Mouse (Mus musculus): ENCODE results near the gene Jam3. TPM values are rescaled to one million over a fixed set of nuclear protein-coding genes. Genes with fewer than 3 reads are reported as not detected.

Gene Jam3
- polyA plus RNA-seq, 1 experiment from 2014 or later, result 68.9 TPM

GRCm38 (mm10) chr9:27086256-27086655, 69.0 kb downstream of the Jam3 start:
- Histone ChIP-seq H3K4me3 (ENCODE audit: low read depth, low read length) (no peak overlapping the region), H3K4me2 (no peak overlapping the region), H3K36me3 (ENCODE audit: insufficient read depth) (peaks cover 95% of the 10 kb centered on the region), H3K9ac (no peak overlapping the region), H3K9me3 (ENCODE audit: low read depth, low read length) (no peaks in the 10 kb centered on the region), H3K27me3 (ENCODE audit: insufficient read depth, low read length) (no peaks in the 10 kb centered on the region), H3K27ac (ENCODE audit: low read depth) (no peak overlapping the region), H3K4me1 (ENCODE audit: insufficient read depth) (no peaks in the 10 kb centered on the region)
- DNase-seq (no peak), ATAC-seq (ENCODE audit: insufficient read depth) (no peak)
- WGBS, result 81% methylated on average over 5 of the region's 5 CpGs
- TF ChIP-seq CTCF (IDR thresholded peaks at IDR 0.05; ENCODE audit: low read depth), result no peak

GRCm38 (mm10) chr9:27075812-27076211, 79.4 kb downstream of the Jam3 start:
- Histone ChIP-seq H3K4me1 (ENCODE audit: insufficient read depth) (no peaks in the 10 kb centered on the region), H3K4me2 (no peak overlapping the region), H3K4me3 (ENCODE audit: low read depth, low read length) (no peak overlapping the region), H3K9ac (no peak overlapping the region), H3K9me3 (ENCODE audit: low read depth, low read length) (no peaks in the 10 kb centered on the region), H3K27ac (ENCODE audit: low read depth) (no peak overlapping the region), H3K27me3 (ENCODE audit: insufficient read depth, low read length) (no peaks in the 10 kb centered on the region), H3K36me3 (ENCODE audit: insufficient read depth) (peaks cover 85% of the 10 kb centered on the region)
- ATAC-seq (ENCODE audit: insufficient read depth) (no peak), DNase-seq (no peak)
- no peak for TF ChIP-seq CTCF (IDR thresholded peaks at IDR 0.05; ENCODE audit: low read depth)

GRCm38 (mm10) chr9:27074677-27075076, 80.5 kb downstream of the Jam3 start:
- no peaks in the 10 kb centered on the region for H3K27me3 ChIP-seq (ENCODE audit: insufficient read depth, low read length)
- peak; percentile 42 for DNase-seq
- TF ChIP-seq CTCF (IDR thresholded peaks at IDR 0.05; ENCODE audit: low read depth), result peak; percentile 48

GRCm38 (mm10) chr9:27070895-27071294, 84.3 kb downstream of the Jam3 start:
- no peak for DNase-seq
- Histone ChIP-seq H3K36me3 (ENCODE audit: insufficient read depth) (peaks cover 89% of the 10 kb centered on the region), H3K4me1 (ENCODE audit: insufficient read depth) (no peaks in the 10 kb centered on the region), H3K4me2 (no peak overlapping the region), H3K9ac (no peak overlapping the region), H3K9me3 (ENCODE audit: low read depth, low read length) (no peaks in the 10 kb centered on the region), H3K27me3 (ENCODE audit: insufficient read depth, low read length) (no peaks in the 10 kb centered on the region), H3K4me3 (ENCODE audit: low read depth, low read length) (no peak overlapping the region), H3K27ac (ENCODE audit: low read depth) (no peak overlapping the region)
- no peak for TF ChIP-seq CTCF (IDR thresholded peaks at IDR 0.05; ENCODE audit: low read depth)
- WGBS, result 86% methylated on average over 4 of the region's 4 CpGs
- ATAC-seq (ENCODE audit: insufficient read depth), result no peak

More at GRCm38 (mm10) chr9:27074677-27075076, 80.5 kb downstream of the Jam3 start:
- Histone ChIP-seq H3K4me2 (no peak overlapping the region), H3K9me3 (ENCODE audit: low read depth, low read length) (no peaks in the 10 kb centered on the region), H3K36me3 (ENCODE audit: insufficient read depth) (peaks cover 88% of the 10 kb centered on the region), H3K27ac (ENCODE audit: low read depth) (no peak overlapping the region), H3K4me1 (ENCODE audit: insufficient read depth) (no peaks in the 10 kb centered on the region), H3K4me3 (ENCODE audit: low read depth, low read length) (no peak overlapping the region), H3K9ac (no peak overlapping the region)
- 84% methylated on average over 1 of the region's 1 CpGs for WGBS
- ATAC-seq (ENCODE audit: insufficient read depth), result no peak

- WGBS, result 94% methylated on average over 5 of the region's 5 CpGs
- H3K36me3 ChIP-seq (ENCODE audit: insufficient read depth), result peaks cover 91% of the 10 kb centered on the region
- H3K4me3 ChIP-seq (ENCODE audit: low read depth, low read length), result no peak overlapping the region
- H3K9ac ChIP-seq, result no peak overlapping the region
- H3K27ac ChIP-seq (ENCODE audit: low read depth), result no peak overlapping the region
- no peak overlapping the region for H3K4me2 ChIP-seq
- no peaks in the 10 kb centered on the region for H3K4me1 ChIP-seq (ENCODE audit: insufficient read depth)
- TF ChIP-seq CTCF (IDR thresholded peaks at IDR 0.05; ENCODE audit: low read depth), result no peak
- H3K9me3 ChIP-seq (ENCODE audit: low read depth, low read length), result no peaks in the 10 kb centered on the region
- no peak for ATAC-seq (ENCODE audit: insufficient read depth)
- no peak for DNase-seq
- H3K27me3 ChIP-seq (ENCODE audit: insufficient read depth, low read length), result no peaks in the 10 kb centered on the region
These were observed 96.9 kb downstream of the Jam3 start for GRCm38 (mm10) chr9:27058341-27058740.

GRCm38 (mm10) chr9:27049492-27049891, 105.7 kb downstream of the Jam3 start:
- Histone ChIP-seq H3K36me3 (ENCODE audit: insufficient read depth) (peaks cover 87% of the 10 kb centered on the region), H3K4me2 (no peak overlapping the region), H3K4me3 (ENCODE audit: low read depth, low read length) (no peak overlapping the region), H3K4me1 (ENCODE audit: insufficient read depth) (no peaks in the 10 kb centered on the region), H3K9me3 (ENCODE audit: low read depth, low read length) (no peaks in the 10 kb centered on the region), H3K27me3 (ENCODE audit: insufficient read depth, low read length) (no peaks in the 10 kb centered on the region), H3K27ac (ENCODE audit: low read depth) (no peak overlapping the region), H3K9ac (no peak overlapping the region)
- 74% methylated on average over 2 of the region's 2 CpGs for WGBS
- peak; percentile 8; the same call in 1 of the 2 replicates for TF ChIP-seq CTCF (IDR thresholded peaks at IDR 0.05; ENCODE audit: low read depth)
- ATAC-seq (ENCODE audit: insufficient read depth) (no peak), DNase-seq (peak; percentile 17)

Other genes with a start within 250 kb of the Jam3 start
- not detected in 2 replicates for gene Gm1110, start 232.3 kb downstream of the Jam3 start, polyA plus RNA-seq (2014; fragmentation: Nextera tagmentation; extraction: Ambion mirVana)
- gene Acad8, start 155.9 kb downstream of the Jam3 start, polyA plus RNA-seq (2014; fragmentation: Nextera tagmentation; extraction: Ambion mirVana), result 39.5 and 47.7 TPM in 2 replicates
- 149 and 162 TPM in 2 replicates for gene Thyn1, start 155.7 kb downstream of the Jam3 start, polyA plus RNA-seq (2014; fragmentation: Nextera tagmentation; extraction: Ambion mirVana)
- gene Vps26b, start 125.4 kb downstream of the Jam3 start, polyA plus RNA-seq (2014; fragmentation: Nextera tagmentation; extraction: Ambion mirVana), result 37.9 and 38.8 TPM in 2 replicates
- 44.1 and 45.2 TPM in 2 replicates for gene Ncapd3, start 125.2 kb downstream of the Jam3 start, polyA plus RNA-seq (2014; fragmentation: Nextera tagmentation; extraction: Ambion mirVana)
- gene Igsf9b, start 143.8 kb upstream of the Jam3 start, polyA plus RNA-seq (2014; fragmentation: Nextera tagmentation; extraction: Ambion mirVana), result 2.2 TPM in 2 replicates
- not detected in 2 replicates for gene Spata19, start 241.4 kb upstream of the Jam3 start, polyA plus RNA-seq (2014; fragmentation: Nextera tagmentation; extraction: Ambion mirVana)

All from lung, embryonic 14.5 days (tissue).